Comparison of ENCODE assay signal across 9 mouse cellular contexts in genomic region chr6:99374448-99375271, GRCm38 (mm10).
A peak's percentile ranks its signal among the peaks of the same experiment; 100 is the strongest.
DNase-seq lines count a peak whose midpoint lies in the region; ATAC-seq lines count a peak whose summit lies in the region.
"Had no signal": no experiment of that assay in that cellular context is flagged by ENCODE, and none has a peak within 500 bp of the region (broad histone marks: within the 10 kb centered on the region; RNA-seq: fewer than 3 reads in every experiment).

No protein-coding gene starts in this region.

- WGBS in intestine, embryonic 15.5 days, result 64% methylated on average over 19 of the region's 19 CpGs
- 62% methylated on average over 19 of the region's 19 CpGs for WGBS in intestine, embryonic 16.5 days
- WGBS in embryonic facial prominence, embryonic 10.5 days, result 78% methylated on average over 19 of the region's 19 CpGs
- 29% methylated on average over 19 of the region's 19 CpGs for WGBS in lung, embryonic 16.5 days
- WGBS in hindbrain, embryonic 16.5 days, result 67% methylated on average over 19 of the region's 19 CpGs

- H3K27me3 ChIP-seq in intestine, embryonic 15.5 days (replicated peaks), result no peaks in the 10 kb centered on the region
- H3K27me3 ChIP-seq in intestine, embryonic 16.5 days (replicated peaks; ENCODE audit: control insufficient read depth, insufficient read depth, low read length), result no peaks in the 10 kb centered on the region
- H3K27me3 ChIP-seq in embryonic facial prominence, embryonic 10.5 days (replicated peaks; ENCODE audit: low read depth, poor library complexity, severe bottlenecking), result no peaks in the 10 kb centered on the region
- no peaks in the 10 kb centered on the region for H3K27me3 ChIP-seq in lung, embryonic 16.5 days (ENCODE audit: control insufficient read depth, insufficient read depth, low read depth, low read length)
- no peaks in the 10 kb centered on the region for H3K27me3 ChIP-seq in hindbrain, embryonic 16.5 days (replicated peaks; ENCODE audit: control insufficient read depth, insufficient read depth, low read length)
- H3K27me3 ChIP-seq: midbrain, embryonic 12.5 days had no signal

- no peak overlapping the region for H3K27ac ChIP-seq in intestine, embryonic 15.5 days
- H3K27ac ChIP-seq in intestine, embryonic 16.5 days (ENCODE audit: low read length), result no peak overlapping the region
- 0 out of 2 replicates have a peak overlapping the region, but pooled peaks have one; percentile 1 for H3K27ac ChIP-seq in embryonic facial prominence, embryonic 10.5 days (replicated peaks)
- H3K27ac ChIP-seq in lung, embryonic 16.5 days (ENCODE audit: low read length), result peak overlapping the region; percentile 48
- H3K27ac ChIP-seq in hindbrain, embryonic 16.5 days (ENCODE audit: low read depth, low read length), result no peak overlapping the region
- H3K27ac ChIP-seq: midbrain, embryonic 12.5 days had no signal

- 0 out of 2 replicates have a peak, but pooled peaks have one; percentile 17 for ATAC-seq in intestine, embryonic 15.5 days
- no peak for ATAC-seq in intestine, embryonic 16.5 days
- ATAC-seq in lung, embryonic 16.5 days (ENCODE audit: low read depth), result peak; percentile 45; the same call in 1 of the 2 replicates
- ATAC-seq in hindbrain, embryonic 16.5 days, result no peak

- H3K9ac ChIP-seq in intestine, embryonic 15.5 days, result no peak overlapping the region
- H3K9ac ChIP-seq in intestine, embryonic 16.5 days (ENCODE audit: low read depth, low read length), result no peak overlapping the region
- no peak overlapping the region for H3K9ac ChIP-seq in lung, embryonic 16.5 days (ENCODE audit: low read length)
- H3K9ac ChIP-seq in hindbrain, embryonic 16.5 days (ENCODE audit: low read depth, low read length), result no peak overlapping the region
- H3K9ac ChIP-seq: midbrain, embryonic 12.5 days had no signal

- peaks cover 24% of the 10 kb centered on the region for H3K4me1 ChIP-seq in intestine, embryonic 15.5 days (replicated peaks)
- H3K4me1 ChIP-seq in intestine, embryonic 16.5 days (ENCODE audit: control insufficient read depth, insufficient read depth, low read length), result peaks cover 33% of the 10 kb centered on the region
- H3K4me1 ChIP-seq in embryonic facial prominence, embryonic 10.5 days, result peaks cover 48% of the 10 kb centered on the region
- H3K4me1 ChIP-seq in lung, embryonic 16.5 days (replicated peaks; ENCODE audit: control insufficient read depth, insufficient read depth, low read length), result peaks cover 47% of the 10 kb centered on the region
- H3K4me1 ChIP-seq in hindbrain, embryonic 16.5 days (ENCODE audit: control insufficient read depth, insufficient read depth, low read depth, low read length), result peaks cover 14% of the 10 kb centered on the region

- peak; percentile 68 to 72 for DNase-seq in B cell, adult 2 months
- no peak for DNase-seq in embryonic facial prominence, embryonic 10.5 days (ENCODE audit: low spot score)
- no peak for DNase-seq in urinary bladder, postnatal 14 days (ENCODE audit: low spot score)
- DNase-seq in ovary, postnatal 14 days (ENCODE audit: low spot score), result no peak

- H3K4me3 ChIP-seq in intestine, embryonic 15.5 days (replicated peaks), result no peak overlapping the region
- no peak overlapping the region for H3K4me3 ChIP-seq in intestine, embryonic 16.5 days (ENCODE audit: low read length)
- H3K4me3 ChIP-seq in embryonic facial prominence, embryonic 10.5 days, result no peak overlapping the region
- H3K4me3 ChIP-seq in lung, embryonic 16.5 days (ENCODE audit: low read length), result no peak overlapping the region
- H3K4me3 ChIP-seq in hindbrain, embryonic 16.5 days (ENCODE audit: low read length), result no peak overlapping the region
- H3K4me3 ChIP-seq: midbrain, embryonic 12.5 days had no signal

- no peak overlapping the region for H3K4me2 ChIP-seq in intestine, embryonic 15.5 days (replicated peaks)
- H3K4me2 ChIP-seq in intestine, embryonic 16.5 days (ENCODE audit: low read depth, low read length), result no peak overlapping the region
- H3K4me2 ChIP-seq in lung, embryonic 16.5 days (ENCODE audit: low read depth, low read length), result peak overlapping the region; percentile 21; the same call in 1 of the 2 replicates
- no peak overlapping the region for H3K4me2 ChIP-seq in hindbrain, embryonic 16.5 days (ENCODE audit: low read length)
- H3K4me2 ChIP-seq: midbrain, embryonic 12.5 days had no signal

- H3K9me3 ChIP-seq in intestine, embryonic 15.5 days, result no peaks in the 10 kb centered on the region
- H3K9me3 ChIP-seq in intestine, embryonic 16.5 days (ENCODE audit: control insufficient read depth, low read length), result no peaks in the 10 kb centered on the region
- H3K9me3 ChIP-seq in embryonic facial prominence, embryonic 10.5 days, result no peaks in the 10 kb centered on the region
- no peaks in the 10 kb centered on the region for H3K9me3 ChIP-seq in lung, embryonic 16.5 days (ENCODE audit: control insufficient read depth, low read length)
- H3K9me3 ChIP-seq in hindbrain, embryonic 16.5 days (ENCODE audit: control insufficient read depth, low read length), result no peaks in the 10 kb centered on the region
- H3K9me3 ChIP-seq: midbrain, embryonic 12.5 days had no signal

- H3K36me3 ChIP-seq in intestine, embryonic 15.5 days, result no peaks in the 10 kb centered on the region
- no peaks in the 10 kb centered on the region for H3K36me3 ChIP-seq in intestine, embryonic 16.5 days (ENCODE audit: control insufficient read depth, insufficient read depth, low read length)
- 0 out of 2 replicates have a peak, but pooled peaks cover 10% of the 10 kb centered on the region for H3K36me3 ChIP-seq in embryonic facial prominence, embryonic 10.5 days (replicated peaks)
- H3K36me3 ChIP-seq in lung, embryonic 16.5 days (ENCODE audit: control insufficient read depth, insufficient read depth, low read length), result no peaks in the 10 kb centered on the region
- no peaks in the 10 kb centered on the region for H3K36me3 ChIP-seq in hindbrain, embryonic 16.5 days (ENCODE audit: control insufficient read depth, insufficient read depth, low read length)
- H3K36me3 ChIP-seq: midbrain, embryonic 12.5 days had no signal

Comparison
In these comparisons a context has a peak if more than half of its experiments do, and no peak if none do; other contexts are left out.
1. ATAC-seq: peak in intestine, embryonic 15.5 days (single experiment) and lung, embryonic 16.5 days (single experiment); none in intestine, embryonic 16.5 days (single experiment) and hindbrain, embryonic 16.5 days (single experiment).
2. H3K27ac ChIP-seq: peak in embryonic facial prominence, embryonic 10.5 days (single experiment) and lung, embryonic 16.5 days (single experiment); none in intestine, embryonic 15.5 days (single experiment), intestine, embryonic 16.5 days (single experiment) and hindbrain, embryonic 16.5 days (single experiment).
3. DNase-seq: peak in B cell, adult 2 months (2 of 2); none in embryonic facial prominence, embryonic 10.5 days (single experiment), urinary bladder, postnatal 14 days (single experiment) and ovary, postnatal 14 days (single experiment).